Mouse (Mus musculus) kidney, postnatal 0 days (tissue): ENCODE measurements around the gene Ubtd1. TPM values are rescaled to one million over a fixed set of nuclear protein-coding genes. Genes with fewer than 3 reads are reported as not detected.

Experiments
- ATAC-seq: fragments of 200-750 bp; cut with Nextera tagmentation; replicated peaks from 2 replicates; pipeline ENCODE4 v1.8.0; 2017; ENCODE audit warnings: low read depth, moderate number of reproducible peaks, moderate TSS enrichment, moderate library complexity; ENCODE audit not compliant: low FRiP score
- DNase-seq: peaks from one replicate; pipeline ENCODE4 v3.0.0-alpha.2; 2016; ENCODE audit warnings: low spot score
- H3K27ac ChIP-seq: fragments of 300-500 bp; sonication (generic); 2 replicates; pipeline ENCODE4 v1.5.1; 2014; ENCODE audit warnings: mild to moderate bottlenecking
- H3K27me3 ChIP-seq: fragments of 300-500 bp; sonication (generic); 2 replicates; pipeline ENCODE4 v1.6.1; 2014; ENCODE audit warnings: low read length, mixed read lengths; ENCODE audit not compliant: insufficient read depth
- H3K36me3 ChIP-seq: fragments of 300-500 bp; sonication (generic); 2 replicates; pipeline ENCODE4 v1.6.1; 2014; ENCODE audit warnings: low read length, mixed read lengths; ENCODE audit not compliant: insufficient read depth
- H3K4me1 ChIP-seq: fragments of 300-500 bp; sonication (generic); replicated peaks from 2 replicates; pipeline ENCODE4 v1.6.1; 2014; ENCODE audit warnings: antibody characterized with exemption, low read length, mixed read lengths; ENCODE audit not compliant: insufficient read depth
- H3K4me2 ChIP-seq: fragments of 300-500 bp; sonication (generic); 2 replicates; pipeline ENCODE4 v1.6.1; 2014; ENCODE audit warnings: mild to moderate bottlenecking, low read length, moderate library complexity, mixed read lengths
- H3K4me3 ChIP-seq: fragments of 300-500 bp; sonication (generic); replicated peaks from 2 replicates; pipeline ENCODE4 v1.5.1; 2014; ENCODE audit warnings: low read depth, low read length
- H3K9ac ChIP-seq: fragments of 300-500 bp; sonication (generic); 2 replicates; pipeline ENCODE4 v1.6.1; 2014; ENCODE audit warnings: low read depth, low read length
- H3K9me3 ChIP-seq: fragments of 300-500 bp; sonication (generic); replicated peaks from 2 replicates; pipeline ENCODE4 v1.6.1; 2016; ENCODE audit warnings: low read length, inconsistent platforms, mixed read lengths
- CTCF ChIP-seq: IDR thresholded peaks from 2 replicates; pipeline ENCODE4 v1.5.1; 2016; ENCODE audit warnings: antibody characterized with exemption, low read depth, mild to moderate bottlenecking, moderate library complexity
- WGBS: fragments of 180-500 bp; shearing (Covaris S2); extraction: QIAGEN DNeasy Blood & Tissue Kit; methylation state at CpG from one replicate; pipeline ENCODE4 v1.1.7; 2014; 5-methylcytosine and 5-hydroxymethylcytosine counted together
- polyA plus RNA-seq: library from polyadenylated mRNA; unstranded; fragments of >200 nt; fragmentation: Nextera tagmentation; extraction: Ambion mirVana; gene quantifications from 2 replicates; pipeline ENCODE4 v1.2.1, GENCODE M21; 2015

The Ubtd1 gene
- polyA plus RNA-seq, 1 experiment from 2014 or later, result 36.6 TPM

DNA sequence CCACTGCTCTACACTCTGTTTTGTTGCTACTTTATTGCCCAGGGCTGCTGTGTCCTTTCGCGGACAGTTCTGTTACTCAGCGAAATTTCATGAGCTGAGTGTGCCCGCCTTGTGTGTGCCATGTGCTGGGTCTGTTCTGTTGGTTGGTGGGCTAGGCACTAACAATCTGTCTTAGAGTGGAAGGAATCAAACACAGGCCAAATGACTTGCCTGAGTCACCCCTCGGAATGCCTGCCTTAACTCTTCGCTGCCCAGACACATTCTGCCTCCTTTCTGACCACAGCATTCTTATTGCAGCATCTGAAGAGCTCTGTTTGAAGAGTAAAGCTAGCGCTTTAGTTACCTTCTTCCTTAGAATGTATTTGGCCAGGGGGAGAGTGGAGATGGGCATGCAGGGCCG, 25.0 kb downstream of the Ubtd1 start:
- H3K36me3 ChIP-seq, result no peaks in the 10 kb centered on the region
- H3K9me3 ChIP-seq, result no peaks in the 10 kb centered on the region
- peaks cover 34% of the 10 kb centered on the region for H3K4me1 ChIP-seq
- 45% methylated on average over 8 of the region's 8 CpGs for WGBS
- 0 out of 2 replicates have a peak overlapping the region, but pooled peaks have one; percentile 9 for H3K9ac ChIP-seq
- no peak overlapping the region for H3K4me3 ChIP-seq
- no peak for TF ChIP-seq CTCF
- no peak overlapping the region; the same call in 1 of the 2 replicates for H3K27ac ChIP-seq
- no peaks in the 10 kb centered on the region for H3K27me3 ChIP-seq
- no peak for ATAC-seq
- H3K4me2 ChIP-seq, result no peak overlapping the region
- peak; percentile 36 for DNase-seq

DNA sequence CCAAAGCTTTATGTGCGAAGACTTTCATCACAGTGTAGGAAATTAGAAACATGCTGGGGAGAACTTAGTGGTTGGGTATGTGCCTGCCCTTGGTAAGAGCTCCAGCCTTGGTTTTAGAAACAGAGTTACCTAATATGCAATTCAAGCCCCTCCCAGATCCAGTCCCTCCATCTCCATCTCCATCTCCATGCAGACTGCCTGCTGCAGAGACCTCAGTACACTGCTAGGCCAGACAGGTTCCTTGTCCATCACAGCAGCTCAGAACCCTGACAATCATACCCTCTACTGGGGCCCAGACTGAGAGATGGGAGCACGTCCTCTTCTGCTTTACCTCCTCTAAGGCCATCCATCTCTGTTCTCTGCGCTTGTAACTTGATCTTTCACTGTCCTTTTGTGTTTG, 27.0 kb downstream of the Ubtd1 start:
- Histone ChIP-seq H3K4me2 (no peak overlapping the region), H3K27me3 (no peaks in the 10 kb centered on the region), H3K9ac (no peak overlapping the region), H3K4me3 (no peak overlapping the region), H3K9me3 (no peaks in the 10 kb centered on the region), H3K36me3 (no peaks in the 10 kb centered on the region), H3K4me1 (peaks cover 34% of the 10 kb centered on the region), H3K27ac (peak overlapping the region; percentile 60)
- ATAC-seq, result no peak
- TF ChIP-seq CTCF, result no peak
- WGBS, result 48% methylated on average over 3 of the region's 3 CpGs
- DNase-seq, result peak; percentile 43

DNA sequence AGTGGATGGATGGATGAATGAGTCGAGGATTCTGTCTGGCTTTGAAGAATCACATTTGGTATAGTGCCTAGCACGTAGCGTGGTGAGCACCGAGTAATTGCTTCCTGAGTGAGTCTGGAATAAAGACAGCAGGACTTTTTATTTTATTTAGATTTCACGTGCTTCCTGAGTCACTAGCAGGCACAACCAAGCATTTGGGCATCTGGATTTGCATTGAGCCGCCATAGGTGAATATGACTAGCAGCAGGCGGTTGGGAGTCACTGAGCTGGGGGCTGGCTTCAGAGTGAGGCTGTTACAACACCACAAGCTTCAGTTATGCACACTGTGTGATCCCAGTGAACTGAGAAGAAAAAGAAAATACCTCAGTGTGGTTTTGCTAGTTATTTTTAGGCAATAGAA, 27.5 kb downstream of the Ubtd1 start:
- peaks cover 34% of the 10 kb centered on the region for H3K4me1 ChIP-seq
- no peak for ATAC-seq
- peak overlapping the region; percentile 60 for H3K27ac ChIP-seq

DNA sequence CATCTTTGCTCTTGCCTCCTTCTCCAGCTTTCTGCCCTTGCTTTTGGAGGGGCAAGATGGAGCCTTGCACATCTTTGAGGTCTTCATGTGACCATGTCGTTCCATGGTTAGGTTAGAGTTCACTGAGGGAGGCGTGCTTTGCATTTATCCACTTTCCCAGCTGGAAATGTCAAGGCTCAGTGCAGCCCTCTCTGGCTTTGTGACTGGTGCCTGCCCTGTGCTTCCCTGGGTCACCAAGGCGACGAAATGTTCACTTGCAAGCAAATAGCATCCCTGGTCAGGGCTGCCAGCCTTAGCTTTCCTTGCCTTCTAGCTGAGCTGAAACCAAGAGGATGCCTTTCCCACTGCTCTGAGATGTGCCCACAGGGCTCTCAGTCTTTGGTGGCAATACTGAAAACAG, 28.9 kb downstream of the Ubtd1 start:
- Histone ChIP-seq H3K9ac (no peak overlapping the region), H3K4me3 (no peak overlapping the region), H3K36me3 (no peaks in the 10 kb centered on the region), H3K4me2 (no peak overlapping the region), H3K27me3 (no peaks in the 10 kb centered on the region), H3K4me1 (peaks cover 27% of the 10 kb centered on the region), H3K27ac (no peak overlapping the region), H3K9me3 (no peaks in the 10 kb centered on the region)
- no peak for ATAC-seq
- no peak for TF ChIP-seq CTCF
- no peak for DNase-seq
- 50% methylated on average over 4 of the region's 4 CpGs for WGBS

More for the DNA sequence above, 27.5 kb downstream of the Ubtd1 start:
- Histone ChIP-seq H3K4me3 (no peak overlapping the region), H3K9me3 (no peaks in the 10 kb centered on the region), H3K36me3 (no peaks in the 10 kb centered on the region), H3K9ac (no peak overlapping the region), H3K4me2 (no peak overlapping the region), H3K27me3 (no peaks in the 10 kb centered on the region)
- 23% methylated on average over 7 of the region's 7 CpGs for WGBS
- no peak for TF ChIP-seq CTCF
- DNase-seq, result no peak

DNA sequence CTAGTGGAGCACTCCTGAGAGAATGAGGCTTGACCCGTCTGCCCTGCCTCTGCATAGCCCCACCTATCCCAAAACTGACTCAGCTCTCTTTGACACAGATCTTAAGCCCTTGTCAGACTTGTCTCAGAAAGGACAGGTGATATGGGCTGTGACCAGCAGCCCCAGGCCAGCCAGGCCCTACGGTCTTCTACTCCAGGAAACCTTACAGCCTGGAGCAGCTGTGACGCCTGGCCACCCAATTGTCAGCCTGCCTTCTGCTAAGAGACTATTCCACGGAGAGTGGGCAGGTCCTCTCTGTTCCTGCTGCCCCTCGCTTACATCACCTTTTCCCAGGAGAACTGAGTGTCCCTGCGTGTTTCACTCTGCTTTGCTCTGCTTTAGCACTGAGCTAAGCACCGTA, 29.6 kb downstream of the Ubtd1 start:
- H3K4me3 ChIP-seq, result no peak overlapping the region
- no peaks in the 10 kb centered on the region for H3K9me3 ChIP-seq
- H3K36me3 ChIP-seq, result no peaks in the 10 kb centered on the region
- peaks cover 24% of the 10 kb centered on the region for H3K4me1 ChIP-seq
- no peak overlapping the region for H3K9ac ChIP-seq
- 69% methylated on average over 7 of the region's 7 CpGs for WGBS
- H3K27ac ChIP-seq, result no peak overlapping the region
- no peak for TF ChIP-seq CTCF
- no peak overlapping the region for H3K4me2 ChIP-seq
- no peaks in the 10 kb centered on the region for H3K27me3 ChIP-seq
- ATAC-seq (no peak), DNase-seq (no peak)

DNA sequence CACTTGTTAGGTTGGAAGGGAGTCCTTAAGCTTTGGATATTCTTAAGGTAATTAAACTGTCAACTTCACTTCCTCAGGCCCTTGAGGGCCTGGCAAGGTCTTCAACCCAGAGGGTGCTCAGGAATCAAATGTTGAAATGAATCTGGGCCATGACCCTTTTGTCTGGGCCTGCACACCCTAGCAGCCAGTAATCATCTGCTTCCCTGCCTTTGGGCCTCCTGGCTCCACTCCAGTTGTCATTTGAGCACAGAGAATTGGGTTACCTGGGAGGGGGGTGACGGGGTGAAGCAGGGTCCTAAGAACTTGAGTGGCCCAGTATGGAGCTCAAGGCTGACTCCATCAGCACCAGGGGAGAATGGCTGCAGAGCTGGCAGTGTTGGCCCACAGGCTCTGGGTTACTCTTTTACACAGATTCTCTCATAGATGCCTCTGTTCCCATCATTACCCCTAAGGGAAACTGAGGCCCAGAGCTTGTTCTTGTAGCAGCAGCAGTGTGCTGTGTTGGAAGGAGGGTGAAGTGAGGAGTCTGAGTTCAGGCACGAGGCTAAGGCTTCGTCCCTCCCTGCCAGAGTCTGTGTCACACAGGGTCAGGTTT, 32.8 kb downstream of the Ubtd1 start:
- no peak for TF ChIP-seq CTCF
- Histone ChIP-seq H3K27ac (no peak overlapping the region), H3K9ac (no peak overlapping the region), H3K9me3 (no peaks in the 10 kb centered on the region), H3K36me3 (no peaks in the 10 kb centered on the region), H3K27me3 (no peaks in the 10 kb centered on the region), H3K4me2 (no peak overlapping the region), H3K4me1 (peaks cover 25% of the 10 kb centered on the region), H3K4me3 (no peak overlapping the region)
- 50% methylated on average over 3 of the region's 3 CpGs for WGBS
- ATAC-seq (peak; percentile 36; the same call in 1 of the 2 replicates), DNase-seq (peak; percentile 79)

GRCm38 (mm10) chr19:42015001-42015400, 33.4 kb downstream of the Ubtd1 start:
- 84% methylated on average over 6 of the region's 6 CpGs for WGBS
- no peak overlapping the region for H3K4me3 ChIP-seq
- DNase-seq (no peak), ATAC-seq (no peak)
- TF ChIP-seq CTCF, result no peak
- H3K4me1 ChIP-seq, result peaks cover 25% of the 10 kb centered on the region
- no peaks in the 10 kb centered on the region for H3K27me3 ChIP-seq
- no peaks in the 10 kb centered on the region for H3K9me3 ChIP-seq
- H3K9ac ChIP-seq, result no peak overlapping the region
- no peak overlapping the region for H3K4me2 ChIP-seq
- H3K27ac ChIP-seq, result no peak overlapping the region
- no peaks in the 10 kb centered on the region for H3K36me3 ChIP-seq
